Mouse (Mus musculus) kidney, postnatal 0 days (tissue): Measurements from ENCODE around the gene Ttll12. TPM values are rescaled to one million over a fixed set of nuclear protein-coding genes. Genes with fewer than 3 reads are reported as not detected.
A peak's percentile ranks its signal among the peaks of the same experiment; 100 is the strongest.

ENCODE experiments used
- ATAC-seq: fragments of 200-750 bp; cut with Nextera tagmentation; replicated peaks from 2 replicates; pipeline ENCODE4 v1.8.0; 2017; ENCODE audit warnings: low read depth, moderate number of reproducible peaks, moderate TSS enrichment, moderate library complexity; ENCODE audit not compliant: low FRiP score
- DNase-seq: peaks from one replicate; pipeline ENCODE4 v3.0.0-alpha.2; 2016; ENCODE audit warnings: low spot score
- H3K27ac ChIP-seq: fragments of 300-500 bp; sonication (generic); 2 replicates; pipeline ENCODE4 v1.5.1; 2014; ENCODE audit warnings: mild to moderate bottlenecking
- H3K27me3 ChIP-seq: fragments of 300-500 bp; sonication (generic); 2 replicates; pipeline ENCODE4 v1.6.1; 2014; ENCODE audit warnings: low read length, mixed read lengths; ENCODE audit not compliant: insufficient read depth
- H3K36me3 ChIP-seq: fragments of 300-500 bp; sonication (generic); 2 replicates; pipeline ENCODE4 v1.6.1; 2014; ENCODE audit warnings: low read length, mixed read lengths; ENCODE audit not compliant: insufficient read depth
- H3K4me1 ChIP-seq: fragments of 300-500 bp; sonication (generic); replicated peaks from 2 replicates; pipeline ENCODE4 v1.6.1; 2014; ENCODE audit warnings: antibody characterized with exemption, low read length, mixed read lengths; ENCODE audit not compliant: insufficient read depth
- H3K4me2 ChIP-seq: fragments of 300-500 bp; sonication (generic); 2 replicates; pipeline ENCODE4 v1.6.1; 2014; ENCODE audit warnings: mild to moderate bottlenecking, low read length, moderate library complexity, mixed read lengths
- H3K4me3 ChIP-seq: fragments of 300-500 bp; sonication (generic); replicated peaks from 2 replicates; pipeline ENCODE4 v1.5.1; 2014; ENCODE audit warnings: low read depth, low read length
- H3K9ac ChIP-seq: fragments of 300-500 bp; sonication (generic); 2 replicates; pipeline ENCODE4 v1.6.1; 2014; ENCODE audit warnings: low read depth, low read length
- H3K9me3 ChIP-seq: fragments of 300-500 bp; sonication (generic); replicated peaks from 2 replicates; pipeline ENCODE4 v1.6.1; 2016; ENCODE audit warnings: low read length, inconsistent platforms, mixed read lengths
- CTCF ChIP-seq: IDR thresholded peaks from 2 replicates; pipeline ENCODE4 v1.5.1; 2016; ENCODE audit warnings: antibody characterized with exemption, low read depth, mild to moderate bottlenecking, moderate library complexity
- WGBS: fragments of 180-500 bp; shearing (Covaris S2); extraction: QIAGEN DNeasy Blood & Tissue Kit; methylation state at CpG from one replicate; pipeline ENCODE4 v1.1.7; 2014; 5-methylcytosine and 5-hydroxymethylcytosine counted together
- polyA plus RNA-seq: library from polyadenylated mRNA; unstranded; fragments of >200 nt; fragmentation: Nextera tagmentation; extraction: Ambion mirVana; gene quantifications from 2 replicates; pipeline ENCODE4 v1.2.1, GENCODE M21; 2015

Gene Ttll12
- 22.4 and 25.1 TPM in 2 replicates for polyA plus RNA-seq

DNA sequence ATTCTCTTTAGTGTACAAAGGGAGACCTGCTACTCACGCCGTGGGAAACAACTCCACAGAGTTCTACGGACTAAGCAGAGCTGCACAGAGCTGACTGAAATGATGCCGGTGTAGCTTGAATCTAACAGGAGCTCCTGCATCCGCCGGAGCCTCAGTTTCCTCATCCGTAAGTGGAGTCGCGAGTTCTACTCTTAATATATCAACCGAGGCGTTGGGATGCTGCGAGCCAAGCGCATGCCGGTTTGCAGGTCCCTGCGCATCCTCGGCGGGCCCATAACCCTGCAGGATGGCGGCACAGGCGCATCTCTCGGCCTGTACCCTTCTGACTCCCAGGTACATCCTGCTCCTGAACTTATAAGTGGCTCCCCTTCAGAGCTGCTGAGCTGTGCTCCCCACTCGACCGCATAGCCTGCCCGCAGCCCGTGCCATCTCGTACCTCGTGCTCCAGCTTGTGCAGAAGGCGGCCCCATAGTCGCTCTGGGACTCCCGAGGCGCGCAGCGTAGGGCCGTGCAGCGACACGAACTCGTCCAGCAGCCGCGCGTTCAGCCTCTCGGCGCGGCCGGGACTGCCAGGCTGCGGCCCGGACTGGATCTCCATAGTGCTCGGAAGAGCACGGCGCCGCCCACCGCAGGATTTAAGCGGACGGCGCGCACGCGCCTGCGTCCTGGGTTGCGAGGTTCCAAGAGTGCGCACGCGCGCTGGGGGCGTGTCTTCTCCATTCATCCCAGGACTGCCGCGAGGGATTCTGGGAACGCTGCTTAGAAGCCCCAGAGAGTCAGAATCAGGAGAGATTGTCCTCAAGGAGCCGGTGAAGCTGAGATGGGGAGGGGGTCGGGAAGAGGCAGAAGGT lies at the start of gene Ttll12:
Gene Ttll12 (minus strand): TSS at position 645 of the 851 bp plus-strand sequence.
- Histone ChIP-seq H3K27me3 (no peaks in the 10 kb centered on the region), H3K9ac (peak within 1 kb of the TSS; percentile 63), H3K4me2 (peak within 1 kb of the TSS; percentile 57), H3K9me3 (no peaks in the 10 kb centered on the region), H3K4me3 (peak within 1 kb of the TSS; percentile 58), H3K27ac (no peak within 1 kb of the TSS), H3K4me1 (peaks cover 12% of the 10 kb centered on the region), H3K36me3 (peaks cover 4% of the 10 kb centered on the region; the same call in 1 of the 2 replicates)
- ATAC-seq = peak; percentile 90
- DNase-seq = peak; percentile 98
- under 1% methylated on average over 68 of the region's 68 CpGs for WGBS
- TF ChIP-seq CTCF = peak; percentile 12; the same call in 1 of the 2 replicates

- 87% methylated on average over 6 of the region's 6 CpGs for WGBS
- DNase-seq = no peak
- Histone ChIP-seq H3K27ac (no peak overlapping the region), H3K4me1 (no peaks in the 10 kb centered on the region), H3K4me3 (no peak overlapping the region), H3K4me2 (no peak overlapping the region), H3K36me3 (no peaks in the 10 kb centered on the region), H3K9ac (no peak overlapping the region), H3K9me3 (no peaks in the 10 kb centered on the region), H3K27me3 (no peaks in the 10 kb centered on the region)
- no peak for TF ChIP-seq CTCF
- ATAC-seq = no peak; the same call in 1 of the 2 replicates
Measured at GRCm38 (mm10) chr15:83642518-83642917, 47.6 kb upstream of the Ttll12 start.

DNA sequence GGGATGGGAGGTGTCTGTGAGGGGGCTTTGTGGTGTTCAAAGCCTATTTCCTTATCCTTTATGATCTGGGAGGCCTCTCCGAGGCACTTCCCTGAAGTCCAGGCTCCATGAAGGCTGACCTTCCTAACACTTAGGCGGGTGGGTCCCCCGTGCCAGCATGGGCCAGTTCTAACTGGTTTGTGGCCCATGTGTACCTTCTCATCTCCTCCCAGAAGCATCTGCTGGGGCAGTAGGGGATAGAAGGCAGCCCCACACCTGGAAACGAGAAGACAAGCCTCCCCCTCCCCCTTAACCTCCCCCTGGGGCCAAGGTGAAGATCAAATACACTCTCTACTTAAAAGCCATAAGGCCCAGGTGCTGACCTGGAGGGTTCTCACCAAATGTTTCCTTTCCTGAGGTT lies 45.3 kb upstream of the Ttll12 start:
- no peak for ATAC-seq
- Histone ChIP-seq H3K27me3 (no peaks in the 10 kb centered on the region), H3K4me3 (no peak overlapping the region), H3K4me2 (no peak overlapping the region), H3K4me1 (no peaks in the 10 kb centered on the region), H3K36me3 (no peaks in the 10 kb centered on the region), H3K9ac (no peak overlapping the region), H3K27ac (no peak overlapping the region), H3K9me3 (no peaks in the 10 kb centered on the region)
- TF ChIP-seq CTCF = no peak
- no peak for DNase-seq
- WGBS = 37% methylated on average over 4 of the region's 4 CpGs

GRCm38 (mm10) chr15:83639160-83639559 lies 44.2 kb upstream of the Ttll12 start:
- peak; percentile 7 for DNase-seq
- 43% methylated on average over 3 of the region's 3 CpGs for WGBS
- no peaks in the 10 kb centered on the region for H3K4me1 ChIP-seq
- no peak for ATAC-seq
- H3K27me3 ChIP-seq = no peaks in the 10 kb centered on the region
- no peaks in the 10 kb centered on the region for H3K9me3 ChIP-seq
- no peak overlapping the region for H3K4me3 ChIP-seq
- no peak overlapping the region for H3K4me2 ChIP-seq
- H3K36me3 ChIP-seq = no peaks in the 10 kb centered on the region
- TF ChIP-seq CTCF = no peak
- H3K27ac ChIP-seq = no peak overlapping the region
- H3K9ac ChIP-seq = no peak overlapping the region

- H3K4me1 ChIP-seq = no peaks in the 10 kb centered on the region
- H3K27me3 ChIP-seq = no peaks in the 10 kb centered on the region
- no peaks in the 10 kb centered on the region for H3K36me3 ChIP-seq
- no peaks in the 10 kb centered on the region for H3K9me3 ChIP-seq
- WGBS = 75% methylated on average over 20 of the region's 20 CpGs
- DNase-seq (no peak), ATAC-seq (no peak)
- no peak overlapping the region for H3K4me3 ChIP-seq
- no peak overlapping the region for H3K4me2 ChIP-seq
- no peak overlapping the region for H3K9ac ChIP-seq
- TF ChIP-seq CTCF = no peak
- H3K27ac ChIP-seq = no peak overlapping the region
Measured at GRCm38 (mm10) chr15:83638196-83638899, 43.4 kb upstream of the Ttll12 start.

- ATAC-seq = no peak
- H3K9ac ChIP-seq = no peak overlapping the region
- H3K9me3 ChIP-seq = no peaks in the 10 kb centered on the region
- no peak for DNase-seq
- WGBS = 59% methylated on average over 6 of the region's 6 CpGs
- no peaks in the 10 kb centered on the region for H3K4me1 ChIP-seq
- H3K4me3 ChIP-seq = no peak overlapping the region
- H3K27me3 ChIP-seq = no peaks in the 10 kb centered on the region
- no peak for TF ChIP-seq CTCF
- no peaks in the 10 kb centered on the region for H3K36me3 ChIP-seq
- H3K4me2 ChIP-seq = no peak overlapping the region
- no peak overlapping the region for H3K27ac ChIP-seq
Measured at GRCm38 (mm10) chr15:83636759-83637158, 41.8 kb upstream of the Ttll12 start.
